Mouse (Mus musculus): ENCODE data around the gene Usp44. TPM values are rescaled to one million over a fixed set of nuclear protein-coding genes. Genes with fewer than 3 reads are reported as not detected.
A peak's percentile ranks its signal among the peaks of the same experiment; 100 is the strongest.

Usp44 gene
- polyA plus RNA-seq, 1 experiment from 2014 or later: 2.4 TPM

- ATAC-seq (ENCODE audit: low read depth): no peak
- H3K4me3 ChIP-seq (replicated peaks): peak overlapping the region; percentile 97
- H3K4me2 ChIP-seq: peak overlapping the region; percentile 88
- no peaks in the 10 kb centered on the region for H3K9me3 ChIP-seq (replicated peaks)
- 56% methylated on average over 4 of the region's 4 CpGs for WGBS (ENCODE audit: insufficient replicate concordance)
- peak overlapping the region; percentile 97 for H3K27ac ChIP-seq
- H3K4me1 ChIP-seq (replicated peaks): peaks cover 78% of the 10 kb centered on the region
- H3K27me3 ChIP-seq: no peaks in the 10 kb centered on the region
- DNase-seq: no peak
- peak overlapping the region; percentile 99 for H3K9ac ChIP-seq
- peaks cover 24% of the 10 kb centered on the region for H3K36me3 ChIP-seq
Observed at GRCm38 (mm10) chr10:93890565-93890964, 59.2 kb downstream of the Usp44 start.

- H3K9ac ChIP-seq: peak overlapping the region; percentile 99
- peak overlapping the region; percentile 88 for H3K4me2 ChIP-seq
- H3K27ac ChIP-seq: peak overlapping the region; percentile 97
- peak; percentile 81 for DNase-seq
- H3K27me3 ChIP-seq: no peaks in the 10 kb centered on the region
- no peaks in the 10 kb centered on the region for H3K9me3 ChIP-seq (replicated peaks)
- peak overlapping the region; percentile 97 for H3K4me3 ChIP-seq (replicated peaks)
- WGBS (ENCODE audit: insufficient replicate concordance): 23% methylated on average over 1 of the region's 1 CpGs
- H3K4me1 ChIP-seq (replicated peaks): peaks cover 73% of the 10 kb centered on the region
- H3K36me3 ChIP-seq: peaks cover 19% of the 10 kb centered on the region
- ATAC-seq (ENCODE audit: low read depth): peak; percentile 84
Observed at GRCm38 (mm10) chr10:93891031-93891430, 59.7 kb downstream of the Usp44 start.

GRCm38 (mm10) chr10:93892551-93892950 lies 61.2 kb downstream of the Usp44 start:
- Histone ChIP-seq H3K9me3 (replicated peaks) (no peaks in the 10 kb centered on the region), H3K4me3 (replicated peaks) (no peak overlapping the region), H3K27me3 (no peaks in the 10 kb centered on the region), H3K4me2 (peak overlapping the region; percentile 25; the same call in 1 of the 2 replicates), H3K9ac (peak overlapping the region; percentile 15; the same call in 1 of the 2 replicates), H3K27ac (peak overlapping the region; percentile 97), H3K36me3 (peaks cover 8% of the 10 kb centered on the region; the same call in 1 of the 2 replicates), H3K4me1 (replicated peaks) (peaks cover 62% of the 10 kb centered on the region)
- DNase-seq (no peak), ATAC-seq (ENCODE audit: low read depth) (peak; percentile 72)
- WGBS (ENCODE audit: insufficient replicate concordance): 34% methylated on average over 4 of the region's 4 CpGs

GRCm38 (mm10) chr10:93897043-93897646 lies 65.8 kb downstream of the Usp44 start, which contains the start of gene Metap2:
Gene Metap2, minus strand, starts transcription at chr10:93897093.
- WGBS (ENCODE audit: insufficient replicate concordance): 62% methylated on average over 7 of the region's 7 CpGs

GRCm38 (mm10) chr10:93899303-93899702 lies 67.9 kb downstream of the Usp44 start:
- WGBS (ENCODE audit: insufficient replicate concordance): 65% methylated on average over 2 of the region's 2 CpGs
- H3K27ac ChIP-seq: no peak overlapping the region
- ATAC-seq (ENCODE audit: low read depth) (no peak), DNase-seq (no peak)
- peaks cover 4% of the 10 kb centered on the region; the same call in 1 of the 2 replicates for H3K27me3 ChIP-seq
- H3K9me3 ChIP-seq (replicated peaks): no peaks in the 10 kb centered on the region
- H3K9ac ChIP-seq: no peak overlapping the region
- H3K36me3 ChIP-seq: no peaks in the 10 kb centered on the region
- H3K4me3 ChIP-seq (replicated peaks): no peak overlapping the region
- H3K4me2 ChIP-seq: no peak overlapping the region
- H3K4me1 ChIP-seq (replicated peaks): peaks cover 29% of the 10 kb centered on the region

More at GRCm38 (mm10) chr10:93897043-93897646, 65.8 kb downstream of the Usp44 start, which contains the start of gene Metap2:
- H3K9me3 ChIP-seq (replicated peaks): no peaks in the 10 kb centered on the region
- peak within 1 kb of the TSS; percentile 7; the same call in 1 of the 2 replicates for H3K27ac ChIP-seq
- no peak within 1 kb of the TSS for H3K4me2 ChIP-seq
- peaks cover 46% of the 10 kb centered on the region for H3K4me1 ChIP-seq (replicated peaks)
- peaks cover 4% of the 10 kb centered on the region; the same call in 1 of the 2 replicates for H3K27me3 ChIP-seq
- no peak for DNase-seq
- H3K9ac ChIP-seq: no peak within 1 kb of the TSS
- H3K36me3 ChIP-seq: no peaks in the 10 kb centered on the region
- no peak for ATAC-seq (ENCODE audit: low read depth)
- no peak within 1 kb of the TSS for H3K4me3 ChIP-seq (replicated peaks)

- Histone ChIP-seq H3K4me2 (no peak overlapping the region), H3K4me3 (replicated peaks) (no peak overlapping the region), H3K9me3 (replicated peaks) (no peaks in the 10 kb centered on the region), H3K4me1 (replicated peaks) (peaks cover 25% of the 10 kb centered on the region), H3K27me3 (peaks cover 4% of the 10 kb centered on the region; the same call in 1 of the 2 replicates), H3K9ac (no peak overlapping the region), H3K27ac (no peak overlapping the region), H3K36me3 (no peaks in the 10 kb centered on the region)
- ATAC-seq (ENCODE audit: low read depth): no peak
- WGBS (ENCODE audit: insufficient replicate concordance): 57% methylated on average over 11 of the region's 11 CpGs
- DNase-seq: no peak
Observed at GRCm38 (mm10) chr10:93899907-93900306, 68.6 kb downstream of the Usp44 start.

GRCm38 (mm10) chr10:93907376-93907775 lies 76.0 kb downstream of the Usp44 start:
- H3K4me1 ChIP-seq (replicated peaks): peaks cover 32% of the 10 kb centered on the region
- no peak for DNase-seq
- no peak overlapping the region for H3K27ac ChIP-seq
- no peak for ATAC-seq (ENCODE audit: low read depth)
- H3K36me3 ChIP-seq: no peaks in the 10 kb centered on the region
- 70% methylated on average over 10 of the region's 10 CpGs for WGBS (ENCODE audit: insufficient replicate concordance)
- H3K9me3 ChIP-seq (replicated peaks): no peaks in the 10 kb centered on the region
- no peak overlapping the region for H3K9ac ChIP-seq
- no peaks in the 10 kb centered on the region for H3K27me3 ChIP-seq
- no peak overlapping the region for H3K4me3 ChIP-seq (replicated peaks)
- no peak overlapping the region for H3K4me2 ChIP-seq

Other genes starting within 250 kb of the Usp44 start
- 95.6 and 101 TPM in 2 replicates for gene Snrpf, start 241.8 kb upstream of the Usp44 start, polyA plus RNA-seq (2015; fragmentation: Nextera tagmentation; extraction: Ambion mirVana)
- 0.13 and 0.20 TPM in 2 replicates for gene Ntn4, start 190.9 kb upstream of the Usp44 start, polyA plus RNA-seq (2015; fragmentation: Nextera tagmentation; extraction: Ambion mirVana)
- gene Metap2, start 65.5 kb downstream of the Usp44 start, polyA plus RNA-seq (2015; fragmentation: Nextera tagmentation; extraction: Ambion mirVana): 249 and 304 TPM in 2 replicates
- gene Vezt, start 204.3 kb downstream of the Usp44 start, polyA plus RNA-seq (2015; fragmentation: Nextera tagmentation; extraction: Ambion mirVana): 11.3 and 16.2 TPM in 2 replicates
- 2.4 and 3.0 TPM in 2 replicates for gene Fgd6, start 204.4 kb downstream of the Usp44 start, polyA plus RNA-seq (2015; fragmentation: Nextera tagmentation; extraction: Ambion mirVana)

All from liver, embryonic 13.5 days (tissue).